Mouse (Mus musculus) neural tube, embryonic 15.5 days (tissue): Measurements from ENCODE around the gene Tars2. TPM values are rescaled to one million over a fixed set of nuclear protein-coding genes. Genes with fewer than 3 reads are reported as not detected.
A peak's percentile ranks its signal among the peaks of the same experiment; 100 is the strongest.

Experiments
- ATAC-seq: fragments of 200-750 bp; cut with Nextera tagmentation; 2 replicates; pipeline ENCODE4 v1.8.0; 2017; ENCODE audit warnings: mild to moderate bottlenecking, moderate TSS enrichment, moderate library complexity; ENCODE audit not compliant: low FRiP score
- H3K27ac ChIP-seq: fragments of 300-500 bp; sonication (generic); replicated peaks from 2 replicates; pipeline ENCODE4 v1.5.1; 2015; ENCODE audit warnings: mild to moderate bottlenecking, inconsistent platforms
- H3K27me3 ChIP-seq: fragments of 300-500 bp; sonication (generic); replicated peaks from 2 replicates; pipeline ENCODE4 v1.6.1; 2015; ENCODE audit warnings: inconsistent platforms
- H3K36me3 ChIP-seq: fragments of 300-500 bp; sonication (generic); 2 replicates; pipeline ENCODE4 v1.6.1; 2015; ENCODE audit warnings: inconsistent platforms
- H3K4me1 ChIP-seq: fragments of 300-500 bp; sonication (generic); 2 replicates; pipeline ENCODE4 v1.6.1; 2015; ENCODE audit warnings: inconsistent platforms
- H3K4me2 ChIP-seq: fragments of 300-500 bp; sonication (generic); 2 replicates; pipeline ENCODE4 v1.6.1; 2015; ENCODE audit warnings: inconsistent platforms, mild to moderate bottlenecking, moderate library complexity
- H3K4me3 ChIP-seq: fragments of 300-500 bp; sonication (generic); replicated peaks from 2 replicates; pipeline ENCODE4 v1.5.1; 2015; ENCODE audit warnings: mild to moderate bottlenecking, inconsistent platforms
- H3K9ac ChIP-seq: fragments of 300-500 bp; sonication (generic); replicated peaks from 2 replicates; pipeline ENCODE4 v1.6.1; 2015; ENCODE audit warnings: mild to moderate bottlenecking, inconsistent platforms
- H3K9me3 ChIP-seq: fragments of 300-500 bp; sonication (generic); replicated peaks from 2 replicates; pipeline ENCODE4 v1.6.1; 2016; ENCODE audit warnings: inconsistent platforms
- WGBS: fragments of 180-500 bp; shearing (Covaris S2); methylation state at CpG from one replicate; pipeline ENCODE4 v1.1.7; 2015; ENCODE audit warnings: mixed read lengths; 5-methylcytosine and 5-hydroxymethylcytosine counted together
- polyA plus RNA-seq: library from polyadenylated mRNA; unstranded; fragments of >200 nt; fragmentation: Nextera tagmentation; extraction: Ambion mirVana; gene quantifications from 2 replicates; pipeline ENCODE4 v1.2.1, GENCODE M21; 2015

Tars2 gene
- polyA plus RNA-seq, 1 experiment from 2014 or later: 49.4 TPM

- Histone ChIP-seq H3K27ac (no peak overlapping the region), H3K36me3 (no peaks in the 10 kb centered on the region), H3K4me2 (no peak overlapping the region), H3K9me3 (no peaks in the 10 kb centered on the region), H3K4me1 (no peaks in the 10 kb centered on the region), H3K27me3 (no peaks in the 10 kb centered on the region), H3K4me3 (no peak overlapping the region), H3K9ac (no peak overlapping the region)
- 93% methylated on average over 7 of the region's 7 CpGs for WGBS
- ATAC-seq: no peak
Measured at GRCm38 (mm10) chr3:95707497-95707896, 52.5 kb downstream of the Tars2 start.

- H3K27ac ChIP-seq: no peak overlapping the region
- no peak for ATAC-seq
- H3K4me1 ChIP-seq: peaks cover 11% of the 10 kb centered on the region; the same call in 1 of the 2 replicates
- no peak overlapping the region for H3K4me2 ChIP-seq
- H3K27me3 ChIP-seq: no peaks in the 10 kb centered on the region
- H3K36me3 ChIP-seq: no peaks in the 10 kb centered on the region
- 94% methylated on average over 4 of the region's 4 CpGs for WGBS
- no peak overlapping the region for H3K9ac ChIP-seq
- H3K4me3 ChIP-seq: no peak overlapping the region
- no peaks in the 10 kb centered on the region for H3K9me3 ChIP-seq
Measured at GRCm38 (mm10) chr3:95706273-95706672, 53.7 kb downstream of the Tars2 start.

GRCm38 (mm10) chr3:95704612-95705011 is 55.4 kb downstream of the Tars2 start:
- WGBS: 88% methylated on average over 4 of the region's 4 CpGs
- no peaks in the 10 kb centered on the region for H3K9me3 ChIP-seq

GRCm38 (mm10) chr3:95703276-95703675 is 56.7 kb downstream of the Tars2 start:
- Histone ChIP-seq H3K27me3 (no peaks in the 10 kb centered on the region), H3K4me1 (peaks cover 20% of the 10 kb centered on the region; the same call in 1 of the 2 replicates), H3K4me2 (no peak overlapping the region), H3K9ac (no peak overlapping the region), H3K36me3 (no peaks in the 10 kb centered on the region), H3K9me3 (no peaks in the 10 kb centered on the region), H3K4me3 (no peak overlapping the region), H3K27ac (no peak overlapping the region)
- ATAC-seq: no peak
- 99% methylated on average over 3 of the region's 3 CpGs for WGBS

More at GRCm38 (mm10) chr3:95704612-95705011, 55.4 kb downstream of the Tars2 start:
- Histone ChIP-seq H3K4me3 (no peak overlapping the region), H3K9ac (no peak overlapping the region), H3K4me1 (peaks cover 20% of the 10 kb centered on the region; the same call in 1 of the 2 replicates), H3K36me3 (no peaks in the 10 kb centered on the region), H3K27me3 (no peaks in the 10 kb centered on the region), H3K4me2 (no peak overlapping the region), H3K27ac (no peak overlapping the region)
- ATAC-seq: no peak

- H3K27me3 ChIP-seq: no peaks in the 10 kb centered on the region
- 4% methylated on average over 24 of the region's 24 CpGs for WGBS
- H3K9ac ChIP-seq: 0 out of 2 replicates have a peak overlapping the region, but pooled peaks have one; percentile 21
- peak; percentile 69 for ATAC-seq
- H3K4me2 ChIP-seq: peak overlapping the region; percentile 50
- no peaks in the 10 kb centered on the region for H3K9me3 ChIP-seq
- H3K27ac ChIP-seq: no peak overlapping the region
- H3K4me1 ChIP-seq: peaks cover 20% of the 10 kb centered on the region; the same call in 1 of the 2 replicates
- peak overlapping the region; percentile 13 for H3K4me3 ChIP-seq
- no peaks in the 10 kb centered on the region for H3K36me3 ChIP-seq
Measured at GRCm38 (mm10) chr3:95701877-95702540, 58.0 kb downstream of the Tars2 start.

GRCm38 (mm10) chr3:95701085-95701484 is 58.9 kb downstream of the Tars2 start:
- no peak for ATAC-seq
- H3K9me3 ChIP-seq: no peaks in the 10 kb centered on the region
- 69% methylated on average over 2 of the region's 2 CpGs for WGBS
- H3K4me2 ChIP-seq: no peak overlapping the region
- no peak overlapping the region for H3K9ac ChIP-seq
- no peak overlapping the region for H3K4me3 ChIP-seq
- H3K4me1 ChIP-seq: peaks cover 25% of the 10 kb centered on the region; the same call in 1 of the 2 replicates
- H3K36me3 ChIP-seq: no peaks in the 10 kb centered on the region
- H3K27ac ChIP-seq: no peak overlapping the region
- no peaks in the 10 kb centered on the region for H3K27me3 ChIP-seq

GRCm38 (mm10) chr3:95700233-95700681 is 59.7 kb downstream of the Tars2 start:
- Histone ChIP-seq H3K9ac (no peak overlapping the region), H3K36me3 (no peaks in the 10 kb centered on the region), H3K9me3 (no peaks in the 10 kb centered on the region), H3K27me3 (no peaks in the 10 kb centered on the region), H3K4me2 (no peak overlapping the region), H3K27ac (no peak overlapping the region), H3K4me3 (no peak overlapping the region), H3K4me1 (peaks cover 31% of the 10 kb centered on the region; the same call in 1 of the 2 replicates)
- WGBS: 63% methylated on average over 6 of the region's 6 CpGs
- ATAC-seq: no peak; the same call in 1 of the 2 replicates

- Histone ChIP-seq H3K36me3 (no peaks in the 10 kb centered on the region), H3K27ac (no peak overlapping the region), H3K9ac (no peak overlapping the region), H3K4me1 (peaks cover 31% of the 10 kb centered on the region; the same call in 1 of the 2 replicates), H3K4me3 (no peak overlapping the region), H3K9me3 (no peaks in the 10 kb centered on the region), H3K27me3 (no peaks in the 10 kb centered on the region), H3K4me2 (no peak overlapping the region)
- WGBS: 96% methylated on average over 4 of the region's 4 CpGs
- no peak for ATAC-seq
Measured at GRCm38 (mm10) chr3:95698286-95698685, 61.7 kb downstream of the Tars2 start.

- no peak overlapping the region for H3K27ac ChIP-seq
- peaks cover 20% of the 10 kb centered on the region; the same call in 1 of the 2 replicates for H3K4me1 ChIP-seq
- no peaks in the 10 kb centered on the region for H3K27me3 ChIP-seq
- 40% methylated on average over 7 of the region's 7 CpGs for WGBS
- no peak overlapping the region for H3K9ac ChIP-seq
- H3K4me3 ChIP-seq: no peak overlapping the region
- no peaks in the 10 kb centered on the region for H3K9me3 ChIP-seq
- H3K36me3 ChIP-seq: no peaks in the 10 kb centered on the region
- ATAC-seq: no peak
- H3K4me2 ChIP-seq: no peak overlapping the region
Measured at GRCm38 (mm10) chr3:95696360-95696759, 63.6 kb downstream of the Tars2 start.

- 32% methylated on average over 3 of the region's 3 CpGs for WGBS
Measured at GRCm38 (mm10) chr3:95695796-95696195, 64.2 kb downstream of the Tars2 start.

GRCm38 (mm10) chr3:95694808-95695703 is 65.0 kb downstream of the Tars2 start:
- no peak overlapping the region for H3K27ac ChIP-seq
- 89% methylated on average over 11 of the region's 11 CpGs for WGBS
- no peak overlapping the region for H3K4me3 ChIP-seq
- no peaks in the 10 kb centered on the region for H3K36me3 ChIP-seq
- no peak overlapping the region for H3K4me2 ChIP-seq
- H3K4me1 ChIP-seq: 0 out of 2 replicates have a peak, but pooled peaks cover 14% of the 10 kb centered on the region
- H3K9me3 ChIP-seq: no peaks in the 10 kb centered on the region
- no peaks in the 10 kb centered on the region for H3K27me3 ChIP-seq
- ATAC-seq: no peak
- no peak overlapping the region for H3K9ac ChIP-seq

More at GRCm38 (mm10) chr3:95695796-95696195, 64.2 kb downstream of the Tars2 start:
- Histone ChIP-seq H3K9me3 (no peaks in the 10 kb centered on the region), H3K27me3 (no peaks in the 10 kb centered on the region), H3K4me1 (0 out of 2 replicates have a peak, but pooled peaks cover 19% of the 10 kb centered on the region), H3K27ac (no peak overlapping the region), H3K36me3 (no peaks in the 10 kb centered on the region), H3K4me3 (no peak overlapping the region), H3K4me2 (no peak overlapping the region), H3K9ac (no peak overlapping the region)
- ATAC-seq: no peak
